Mouse (Mus musculus) kidney, adult 11 months (tissue): ENCODE results near the gene Dgcr6.
A peak's percentile ranks its signal among the peaks of the same experiment; 100 is the strongest.
"Not testable (repeated sequence)": the region's sequence is repeated elsewhere in the genome, so short reads cannot be mapped to it uniquely, and the experiment has no call there.

Source experiments
- DNase-seq: peaks from one replicate; pipeline ENCODE4 v3.0.0; 2022

The Dgcr6 gene

DNA sequence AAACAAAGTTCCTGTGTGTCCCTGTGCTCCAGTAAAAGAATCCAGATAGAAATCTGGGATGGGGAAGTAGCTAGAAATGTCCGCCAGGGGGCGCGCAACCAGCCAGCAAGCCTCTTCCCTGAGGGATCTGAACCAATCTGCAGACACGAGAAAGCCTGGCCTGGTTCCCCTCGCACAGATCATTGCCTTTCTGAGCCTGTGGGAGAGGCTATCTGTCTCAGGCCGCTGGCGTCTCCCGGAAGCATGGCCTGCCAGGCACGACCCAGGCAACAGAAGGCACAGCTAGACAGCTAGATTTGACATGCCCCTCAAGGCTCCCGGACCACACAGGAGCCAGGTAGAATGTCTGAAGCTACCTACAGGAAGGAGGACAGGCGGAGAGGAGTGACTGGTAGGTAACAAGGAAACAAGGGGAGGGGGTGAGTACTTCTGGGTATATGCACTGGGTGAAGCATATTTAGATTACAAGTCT lies at the start of gene Dgcr6:
Dgcr6 (plus strand) TSS at position 130 of the 472 bp plus-strand sequence.
- DNase-seq: peak; percentile 82

DNA sequence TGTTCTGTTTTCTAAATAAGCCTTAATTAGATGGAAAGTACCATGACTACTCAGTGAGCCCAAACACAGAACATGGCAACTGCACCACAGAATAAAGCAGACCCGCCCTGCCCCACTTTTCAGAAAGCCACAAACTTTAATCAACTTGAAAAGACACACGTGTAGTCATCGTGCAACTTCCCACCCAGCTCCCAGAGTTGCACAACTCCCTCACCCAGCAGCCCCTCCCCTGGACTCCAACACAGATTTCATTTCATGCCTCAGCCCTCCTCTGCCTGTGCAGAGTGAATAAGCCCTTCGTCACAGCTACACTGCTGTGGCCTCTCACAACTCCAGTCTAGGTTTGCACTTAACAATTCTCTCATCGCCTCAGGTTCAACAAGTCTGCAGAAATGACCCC lies 48.1 kb upstream of the Dgcr6 start:
- DNase-seq: no peak

DNA sequence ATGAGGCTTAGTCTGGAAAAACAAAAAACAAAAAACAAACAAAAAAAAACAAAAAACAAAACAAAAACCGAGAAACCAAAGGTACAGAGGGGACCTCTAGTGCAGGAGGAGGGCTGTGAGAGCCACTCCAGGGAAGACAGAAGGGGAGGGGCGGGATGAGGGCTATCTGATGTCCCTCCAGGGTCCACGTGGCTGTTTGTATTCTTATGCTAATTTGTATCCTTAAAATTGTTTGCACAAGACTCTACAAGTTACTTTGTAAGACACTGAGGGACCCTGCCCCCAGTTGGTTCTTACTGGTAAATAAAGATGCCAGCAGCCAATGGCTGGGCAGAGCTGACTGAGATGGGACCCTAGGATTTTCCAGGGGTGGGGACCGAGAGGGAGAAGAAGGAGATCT lies 45.6 kb upstream of the Dgcr6 start:
- no peak for DNase-seq

DNA sequence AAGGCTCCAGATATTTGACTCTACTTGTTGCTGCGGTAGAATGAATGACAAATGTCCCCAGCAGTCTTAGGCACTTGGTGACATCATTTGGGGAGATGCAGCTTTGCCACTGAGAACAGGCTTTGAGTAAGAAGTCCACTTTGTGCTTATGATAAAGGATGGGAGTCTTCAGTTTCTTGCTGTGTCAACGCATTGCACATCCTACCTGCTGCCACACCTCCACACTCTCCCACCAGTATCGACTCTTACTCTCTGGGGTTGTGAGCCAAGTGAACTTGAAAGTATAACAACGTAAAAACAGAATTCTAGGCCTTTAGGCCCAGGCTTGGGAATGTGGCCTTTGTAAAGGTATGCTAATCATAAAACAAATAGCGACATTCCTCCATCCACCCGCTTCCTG lies 41.6 kb upstream of the Dgcr6 start:
- peak; percentile 29 for DNase-seq

DNA sequence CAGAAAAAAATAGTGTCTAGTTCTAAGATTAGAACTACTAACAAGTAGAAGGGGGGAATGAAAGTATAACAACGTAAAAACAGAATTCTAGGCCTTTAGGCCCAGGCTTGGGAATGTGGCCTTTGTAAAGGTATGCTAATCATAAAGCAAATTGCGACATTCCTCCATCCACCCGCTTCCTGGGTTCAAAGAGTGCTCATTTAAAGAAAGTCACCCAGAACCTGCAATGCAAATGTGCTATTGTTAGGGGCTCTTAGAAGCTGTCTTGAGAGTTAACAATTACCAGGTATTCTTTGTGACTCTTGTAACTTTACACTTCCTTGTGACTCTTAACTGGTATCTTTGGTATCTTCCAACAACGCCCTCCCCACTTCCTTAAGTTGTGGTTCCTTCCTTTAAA lies 36.2 kb upstream of the Dgcr6 start:
- DNase-seq: not testable (repeated sequence)

DNA sequence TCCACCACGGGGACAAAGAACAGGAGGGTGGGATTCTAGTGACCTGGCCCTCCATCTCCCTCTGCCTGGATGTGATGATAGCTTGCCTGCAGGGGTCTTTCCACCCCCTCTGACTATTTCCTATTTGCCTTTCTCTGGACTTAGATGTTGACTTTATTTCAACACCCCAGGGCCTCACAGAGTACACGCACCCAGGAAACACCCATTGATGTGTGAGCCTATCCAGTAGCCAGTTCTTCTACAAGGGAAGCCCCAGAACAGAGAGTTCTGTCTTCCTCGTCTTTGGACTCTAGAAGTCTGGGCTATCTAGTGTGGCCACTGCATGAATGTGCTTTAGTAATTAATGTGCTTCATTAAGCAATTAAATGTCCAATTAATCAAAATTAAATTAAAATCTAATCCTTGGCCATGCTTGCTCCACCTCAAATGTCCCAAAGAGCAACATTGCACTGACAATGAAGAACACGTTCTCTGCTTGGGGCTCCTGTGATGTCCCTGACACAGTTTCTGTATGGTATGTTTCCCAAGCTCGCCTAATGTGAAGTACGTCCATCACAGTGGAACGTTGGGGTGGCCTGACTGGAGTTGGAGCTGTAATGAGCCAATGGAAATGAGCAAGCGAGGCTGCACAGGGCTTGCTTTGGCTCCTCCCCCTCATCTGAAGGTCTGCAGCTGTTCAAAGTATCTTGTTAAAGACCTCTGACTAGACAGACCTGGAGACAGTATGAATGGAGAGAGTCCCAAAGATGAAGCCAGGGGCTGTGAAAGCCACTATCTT lies 29.7 kb upstream of the Dgcr6 start:
- no peak for DNase-seq

DNA sequence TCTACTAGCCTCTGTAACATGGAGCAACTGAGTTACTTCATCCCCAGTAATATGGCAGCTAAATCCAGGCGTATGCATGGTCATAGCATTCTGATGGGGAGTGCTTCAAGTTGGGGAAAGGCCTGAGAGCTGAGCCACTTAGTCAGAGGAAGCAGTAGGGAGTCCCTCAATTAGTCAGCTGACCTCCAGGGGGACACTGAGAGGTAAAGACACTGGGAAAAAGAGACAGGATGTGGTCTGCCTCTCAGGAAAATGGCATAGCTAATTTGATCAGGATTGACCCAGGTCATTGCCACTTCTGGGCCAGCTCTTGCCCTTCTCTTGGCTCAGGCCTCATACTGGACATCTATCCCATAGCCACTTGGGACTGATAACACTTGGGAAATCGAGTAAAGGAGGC lies 25.3 kb upstream of the Dgcr6 start:
- DNase-seq: no peak

DNA sequence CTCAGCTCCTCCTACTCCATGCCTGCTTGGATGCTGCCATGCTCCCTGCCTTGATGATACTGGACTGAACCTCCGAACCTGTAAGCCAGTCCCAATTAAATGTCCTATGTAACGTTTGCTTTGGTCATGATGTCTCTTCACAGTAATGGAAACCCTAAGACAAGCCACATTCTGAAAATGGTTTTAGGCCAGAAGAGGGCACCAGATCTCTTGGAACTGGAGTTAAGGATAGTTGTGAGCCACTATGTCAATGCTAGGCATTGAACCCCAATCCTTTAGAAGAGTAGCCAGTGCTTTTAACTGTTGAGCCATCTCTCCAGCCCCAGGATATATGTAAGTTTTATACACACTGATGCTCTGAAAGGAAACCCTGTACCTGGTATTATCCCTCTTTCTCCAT lies 20.9 kb upstream of the Dgcr6 start:
- DNase-seq: peak; percentile 24

DNA sequence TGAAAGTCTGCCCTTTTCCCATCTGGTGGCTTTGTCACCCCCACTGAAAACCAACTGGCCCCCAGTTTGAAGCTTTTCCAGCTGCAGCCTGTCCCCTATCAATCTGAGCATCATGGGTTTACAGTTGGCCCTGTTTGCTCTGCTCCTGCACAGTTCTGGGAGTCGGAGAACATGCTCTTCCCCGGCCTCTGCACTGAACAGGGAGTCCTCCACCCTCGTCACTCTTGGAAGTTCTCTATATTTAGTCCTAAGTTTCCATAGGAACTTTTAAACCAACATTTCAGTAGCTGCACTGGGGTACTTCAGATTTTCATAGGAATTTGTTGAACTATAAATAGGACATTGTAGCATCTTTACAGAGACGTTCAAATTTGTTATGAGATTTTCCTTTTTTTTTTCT lies 19.4 kb upstream of the Dgcr6 start:
- no peak for DNase-seq

DNA sequence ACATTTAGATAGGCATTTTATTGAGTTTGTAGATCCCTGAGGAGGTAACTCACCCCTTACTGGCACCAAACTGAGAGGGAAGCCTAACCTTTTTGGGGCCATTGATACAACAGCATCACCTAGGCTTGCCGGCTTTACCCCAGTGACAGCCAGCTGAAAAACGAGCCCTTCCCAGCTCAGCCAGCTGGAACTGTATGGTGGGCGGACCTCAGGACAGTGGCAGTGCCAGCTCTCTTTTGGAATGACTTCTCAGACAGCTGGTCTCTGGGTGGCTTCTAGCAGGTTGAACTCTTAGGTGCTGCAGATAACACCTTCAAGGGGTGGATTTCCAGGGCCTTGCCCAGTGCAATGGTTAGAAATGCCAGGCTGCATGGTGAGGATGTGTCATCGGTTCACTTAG lies 18.4 kb upstream of the Dgcr6 start:
- DNase-seq: no peak

DNA sequence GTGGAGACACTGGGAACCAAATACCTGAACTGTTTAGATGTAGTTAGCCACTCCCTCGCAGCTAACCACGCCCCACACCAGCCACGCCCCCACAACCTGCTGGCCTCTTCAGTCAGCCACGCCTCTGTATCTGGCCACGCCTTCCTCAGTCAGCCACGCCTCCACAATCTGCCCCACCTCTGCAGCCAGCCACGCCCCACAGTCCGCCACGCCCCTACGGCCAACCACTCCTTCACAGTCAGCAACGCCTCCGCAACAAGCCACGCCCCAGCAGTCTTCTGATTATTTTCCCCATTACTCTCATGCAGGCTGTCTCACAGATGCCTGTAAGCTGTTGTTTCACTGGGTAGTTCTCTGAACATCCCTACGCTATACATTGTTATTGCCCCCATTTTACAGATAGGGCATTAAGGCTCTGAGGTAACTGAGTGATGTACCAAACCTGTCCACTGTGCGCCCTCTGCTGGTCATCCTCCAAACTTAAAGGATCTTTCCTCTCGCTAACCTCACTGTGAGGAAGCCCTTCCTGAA lies 16.2 kb upstream of the Dgcr6 start:
- DNase-seq: peak; percentile 71

DNA sequence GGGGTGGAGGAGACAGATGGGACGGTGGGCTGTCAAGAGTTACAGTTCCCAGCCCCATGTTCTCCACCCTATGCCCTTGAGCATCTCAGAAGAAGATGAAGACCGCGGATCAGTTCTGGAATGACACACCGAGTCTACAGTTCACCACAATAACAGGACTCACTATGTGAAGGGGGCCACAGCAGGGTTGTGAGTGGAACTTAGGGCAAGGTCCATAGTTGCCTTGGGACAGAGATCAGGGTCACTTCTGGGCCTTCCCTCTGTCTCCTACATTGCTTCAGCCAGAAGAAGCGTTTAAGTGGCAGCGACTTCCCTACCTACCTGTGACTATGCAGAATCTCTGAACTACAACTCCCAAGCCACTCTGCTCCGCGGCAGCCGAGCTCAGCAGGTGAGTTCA lies 15.6 kb upstream of the Dgcr6 start:
- DNase-seq: no peak

DNA sequence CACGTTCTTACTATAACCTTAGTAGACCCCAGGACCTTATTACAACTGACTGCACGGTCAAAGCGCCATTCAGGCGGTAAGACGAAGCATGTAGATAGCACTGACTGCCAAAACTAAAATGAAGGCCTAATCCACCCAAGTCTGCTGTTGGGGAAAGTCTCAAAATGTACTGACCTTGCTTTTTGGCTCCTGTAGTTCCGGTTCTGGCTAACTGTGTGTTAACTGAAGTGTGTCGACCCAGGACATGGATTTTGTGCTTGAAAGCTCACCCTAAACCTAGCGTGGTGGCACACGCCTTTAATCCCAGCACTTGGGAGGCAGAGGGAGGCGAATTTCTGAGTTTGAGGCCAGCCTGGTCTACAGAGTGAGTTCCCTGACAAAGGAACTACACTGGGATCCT lies 7.7 kb upstream of the Dgcr6 start:
- peak; percentile 65 for DNase-seq

DNA sequence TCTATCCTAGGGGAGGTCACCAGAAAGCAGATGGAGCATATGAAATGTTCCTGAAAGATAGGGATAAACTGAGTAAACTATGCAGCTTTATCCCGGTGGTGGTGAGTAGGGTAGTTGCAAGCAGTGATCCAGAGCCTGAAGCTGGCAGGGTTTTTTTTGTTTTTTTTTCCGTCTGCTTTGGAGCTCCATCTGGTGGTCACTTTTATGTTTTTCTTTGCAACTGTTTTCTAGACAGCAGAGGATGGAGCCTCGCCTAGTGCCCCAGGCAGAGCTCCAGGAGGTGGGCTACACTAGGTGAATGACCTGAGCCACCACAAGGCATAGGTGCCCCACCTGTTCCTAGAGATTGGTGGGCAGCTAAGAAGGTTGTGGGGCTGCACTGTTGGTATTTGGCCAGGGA lies 5.0 kb upstream of the Dgcr6 start:
- peak; percentile 26 for DNase-seq

DNA sequence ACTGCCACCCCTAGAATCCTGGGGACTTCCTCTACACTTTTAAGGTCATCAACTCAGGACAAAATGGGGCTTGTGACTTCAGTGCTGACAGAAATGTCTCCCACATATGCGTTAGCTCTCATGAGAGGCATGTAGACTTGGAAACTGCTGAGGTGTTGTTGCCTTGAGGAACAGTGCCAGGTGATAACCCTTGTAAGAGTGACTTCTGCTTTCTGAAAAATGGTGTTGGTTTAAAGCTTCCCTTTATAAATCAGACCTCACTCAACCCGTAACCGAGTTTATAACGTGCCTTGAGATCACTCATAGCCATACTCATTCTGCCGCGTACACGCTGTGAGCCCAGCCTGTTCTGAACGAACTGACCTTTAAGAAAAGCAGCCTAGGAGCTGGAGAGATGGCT lies 4.6 kb upstream of the Dgcr6 start:
- no peak for DNase-seq

DNA sequence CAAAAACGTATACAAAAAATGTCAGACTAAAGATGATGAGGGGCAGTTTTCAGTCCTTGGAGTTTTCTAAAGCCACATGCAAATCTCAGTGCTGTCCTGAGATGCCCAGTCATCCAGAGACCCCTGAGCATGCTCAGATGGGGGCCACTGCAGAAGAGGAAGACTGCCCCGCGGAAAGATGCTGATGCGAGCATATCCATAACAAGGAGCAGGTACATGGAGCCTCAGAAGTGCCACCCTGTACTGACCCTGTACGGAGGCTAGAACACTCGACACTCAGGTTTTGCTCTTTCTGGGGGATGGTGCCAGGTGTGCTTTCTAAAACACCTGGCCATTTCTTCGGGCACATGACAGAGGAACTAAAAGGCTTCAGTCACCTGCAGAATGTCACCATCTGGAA lies 338 bp upstream of the Dgcr6 start:
- no peak for DNase-seq

DNA sequence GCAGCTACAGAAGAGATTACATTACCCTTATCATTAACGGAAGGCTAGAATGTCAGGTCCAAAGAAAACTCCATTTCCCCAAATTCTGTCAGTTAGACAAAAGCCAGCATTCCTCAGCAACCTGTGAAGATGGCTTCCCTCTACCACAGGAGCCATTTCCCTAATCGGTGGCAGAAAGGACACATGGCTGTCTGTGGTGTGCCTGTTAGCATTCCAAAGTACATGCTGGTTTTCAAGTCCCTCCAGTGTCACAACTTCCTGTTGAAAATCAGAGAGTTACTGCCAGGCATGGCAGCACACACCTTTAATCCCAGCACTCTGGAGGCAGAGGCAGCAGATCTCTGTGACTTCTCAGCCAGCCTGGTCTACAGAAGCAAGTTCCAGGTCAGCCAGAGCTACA lies 3.6 kb downstream of the Dgcr6 start:
- DNase-seq: no peak

DNA sequence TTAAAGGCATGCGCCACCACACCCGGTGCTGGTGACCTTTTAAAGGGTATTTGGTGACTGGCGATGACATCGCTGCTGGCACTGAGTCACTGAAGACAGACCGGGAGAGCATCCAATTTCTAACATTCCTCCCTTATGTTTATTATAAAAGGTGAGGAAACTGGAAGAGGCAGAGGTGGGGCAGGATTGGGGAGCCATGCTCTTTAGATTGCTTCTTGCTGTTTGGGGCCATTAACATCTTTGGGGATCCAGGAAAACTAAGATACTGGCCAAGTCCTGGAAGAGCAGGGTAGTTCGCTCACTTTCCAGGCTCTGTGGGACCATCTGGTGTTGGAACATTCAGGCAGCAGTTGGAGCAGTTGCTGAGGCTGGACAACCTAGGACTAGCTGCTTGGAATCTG lies 5.7 kb downstream of the Dgcr6 start:
- DNase-seq: no peak

DNA sequence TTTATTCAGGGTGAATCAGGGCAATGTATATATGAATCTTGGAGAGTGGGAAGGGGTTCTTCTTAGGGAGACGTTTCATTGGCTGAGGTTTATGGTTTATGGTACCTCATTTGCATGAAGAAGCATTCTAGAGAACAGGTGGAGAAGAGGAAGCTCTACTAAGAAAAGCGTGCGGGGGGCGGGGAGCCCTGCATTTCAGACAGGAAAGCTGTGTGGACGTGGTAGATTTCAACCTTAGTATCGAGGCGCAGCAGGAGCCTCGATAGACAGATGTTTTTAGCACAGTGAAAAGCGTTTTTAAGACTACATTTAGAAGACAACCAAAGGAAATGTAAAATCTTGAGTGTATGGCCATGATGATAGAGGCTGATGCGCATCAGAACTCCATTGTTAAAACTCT lies 6.6 kb downstream of the Dgcr6 start:
- DNase-seq: no peak

DNA sequence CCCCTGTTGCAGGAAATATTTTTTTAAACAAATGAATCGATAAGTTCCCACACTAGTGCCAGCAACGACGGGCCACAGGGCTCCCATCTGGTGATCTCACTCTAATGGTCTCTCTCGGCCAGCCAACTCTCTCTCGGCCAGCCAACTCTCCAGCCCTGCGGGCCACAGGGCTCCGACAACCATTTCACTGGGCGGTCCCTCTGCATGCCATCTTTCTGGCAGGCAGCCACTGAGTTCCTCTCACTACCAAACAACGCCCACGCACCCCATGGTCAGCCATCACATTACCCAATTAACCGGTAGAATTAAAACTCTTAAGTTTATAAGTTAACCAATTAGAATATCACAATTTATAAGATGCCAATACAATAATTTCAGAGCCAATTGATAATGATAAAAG lies 8.5 kb downstream of the Dgcr6 start:
- DNase-seq: no peak

DNA sequence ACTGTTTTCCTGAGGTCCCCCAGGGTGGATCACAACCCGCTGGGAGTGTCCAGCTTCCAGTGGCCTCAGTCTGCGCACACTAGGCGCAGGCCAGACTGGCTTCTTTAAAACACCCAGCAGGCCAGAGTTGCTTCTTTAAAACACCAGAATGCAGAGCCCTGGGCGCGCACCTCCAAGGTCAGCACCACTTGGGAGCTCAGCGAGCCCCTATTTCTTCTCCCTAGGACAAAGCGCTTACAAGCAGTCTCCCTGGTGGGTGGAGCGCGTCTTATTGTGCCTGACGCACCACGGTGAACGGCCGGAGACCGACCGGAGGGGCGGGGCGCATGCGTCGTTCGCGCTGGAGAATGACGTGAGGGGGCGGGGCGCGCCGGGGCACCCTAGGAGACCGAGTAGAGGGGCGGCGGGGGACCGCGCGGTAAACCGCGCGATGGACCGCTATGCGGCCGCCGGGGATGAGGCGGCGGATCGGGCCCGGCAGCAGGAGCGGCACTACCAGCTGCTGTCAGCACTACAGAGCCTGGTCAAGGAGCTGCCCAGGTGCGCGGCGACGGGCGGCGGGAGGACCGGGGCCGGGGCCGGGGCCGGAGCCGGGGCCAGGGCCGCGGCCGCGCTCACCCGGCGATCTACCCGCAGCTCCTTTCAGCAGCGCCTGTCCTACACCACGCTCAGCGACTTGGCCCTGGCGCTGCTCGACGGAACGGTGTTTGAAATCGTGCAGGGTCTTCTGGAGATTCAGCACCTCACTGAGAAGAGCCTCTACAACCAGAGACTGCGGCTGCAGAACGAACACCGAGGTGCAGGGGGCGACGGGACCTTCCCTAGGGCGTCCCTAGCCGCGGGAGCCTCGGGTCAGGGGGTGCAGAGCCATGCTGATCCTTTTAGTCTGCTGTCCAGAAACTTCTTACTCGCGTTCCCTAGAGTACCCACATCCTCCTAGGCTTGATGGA lies 13.7 kb downstream of the Dgcr6 start:
- peak; percentile 91 for DNase-seq

DNA sequence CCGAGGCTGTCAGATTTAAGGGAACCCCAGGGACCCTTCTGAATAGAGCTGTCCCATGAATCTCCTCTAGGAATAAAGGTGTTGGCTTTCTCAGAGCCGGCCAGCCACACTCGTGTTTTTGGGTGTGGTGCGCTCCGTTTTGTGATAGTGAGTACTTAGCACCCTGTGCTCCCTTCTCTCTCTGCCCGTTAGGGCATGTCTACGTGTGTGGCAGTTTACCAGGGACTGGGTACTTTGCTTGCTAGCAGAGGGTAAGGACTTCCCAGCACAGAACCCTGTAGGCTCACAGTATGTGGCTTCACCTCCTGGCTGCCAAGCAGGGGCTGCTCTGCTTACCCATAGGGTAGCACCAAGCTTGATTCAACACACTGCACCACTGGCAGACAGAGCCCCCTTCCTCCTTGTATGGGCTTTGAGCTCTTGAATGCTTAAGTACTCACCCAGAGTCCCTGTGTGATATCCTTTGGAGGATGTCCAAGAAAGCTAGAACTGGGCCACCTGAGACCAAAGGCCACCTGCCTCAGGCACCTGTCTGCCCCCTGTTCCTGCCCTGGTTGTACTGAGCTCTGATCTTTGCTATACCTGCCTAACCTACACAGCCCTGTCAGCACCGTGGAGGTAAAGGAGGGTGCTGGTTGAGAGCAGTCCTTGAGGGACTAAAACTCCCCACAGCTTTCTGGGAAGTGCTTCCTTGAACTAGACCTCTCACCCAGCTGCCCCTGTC lies 16.2 kb downstream of the Dgcr6 start:
- DNase-seq: no peak

DNA sequence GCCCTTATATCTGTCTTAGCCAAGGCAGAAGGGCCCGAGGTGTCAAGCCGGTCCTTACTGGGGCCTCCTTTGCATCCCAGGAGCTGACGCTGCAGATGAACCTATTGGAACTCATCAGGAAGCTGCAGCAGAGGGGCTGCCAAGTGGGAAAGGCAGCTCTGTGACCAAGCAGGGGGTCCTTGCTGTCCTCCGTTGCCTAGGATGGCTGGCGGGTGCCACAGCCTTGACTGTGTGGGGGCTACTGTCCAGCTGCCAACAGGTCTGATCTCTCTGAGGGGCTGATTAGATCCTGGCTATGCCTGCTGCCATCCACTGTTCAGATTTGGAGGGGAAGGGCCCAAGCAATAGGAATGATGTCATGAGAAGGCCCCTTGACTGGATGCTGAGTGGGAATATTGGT lies 18.1 kb downstream of the Dgcr6 start:
- no peak for DNase-seq
